Mouse (Mus musculus) left cerebral cortex, postnatal 14 days (tissue): ENCODE results near the gene Cdc34b. TPM values are rescaled to one million over a fixed set of nuclear protein-coding genes. Genes with fewer than 3 reads are reported as not detected.

Experiments
- total RNA-seq, 2 experiments: library from RNA; stranded (reverse); gene quantifications; 2 replicates each; pipeline ENCODE4 v1.2.3; 2021

Gene Cdc34b
- total RNA-seq, 2 experiments from 2014 or later: 0.31 to 0.38 TPM

Other genes with a start within 250 kb of the Cdc34b start
- gene Epn3, start 241.8 kb upstream of the Cdc34b start, total RNA-seq: 1 to 10 TPM in 1 of 2 experiments, under 1 TPM in 1; 0.95 to 1.3 TPM
- gene Mycbpap, start 220.0 kb upstream of the Cdc34b start, total RNA-seq: 1 to 10 TPM; 3.2 to 3.8 TPM
- 10 to 100 TPM; 16.1 to 16.8 TPM for gene Rsad1, start 192.5 kb upstream of the Cdc34b start, total RNA-seq
- gene Chad, start 176.7 kb upstream of the Cdc34b start, total RNA-seq: under 1 TPM in 1 of 2 experiments, not detected in 1; 0.38 TPM
- gene Acsf2, start 139.9 kb upstream of the Cdc34b start, total RNA-seq: 10 to 100 TPM; 16.9 to 17.2 TPM
- 10 to 100 TPM; 83.8 to 84.9 TPM for gene Lrrc59, start 112.0 kb upstream of the Cdc34b start, total RNA-seq
- gene Mrpl27, start 88.0 kb upstream of the Cdc34b start, total RNA-seq: 10 to 100 TPM; 65.2 to 72.5 TPM
- under 1 TPM; 0.21 to 0.79 TPM for gene Eme1, start 87.8 kb upstream of the Cdc34b start, total RNA-seq
- 10 to 100 TPM; 23.1 to 25.8 TPM for gene Xylt2, start 64.3 kb upstream of the Cdc34b start, total RNA-seq
- gene Gm11541, start 37.3 kb upstream of the Cdc34b start, total RNA-seq: not detected
- gene Tmem92, start 40.9 kb downstream of the Cdc34b start, total RNA-seq: not detected
- 10 to 100 TPM; 50.1 to 54.5 TPM for gene Col1a1, start 194.4 kb downstream of the Cdc34b start, total RNA-seq
- not detected for gene Hils1, start 225.8 kb downstream of the Cdc34b start, total RNA-seq
- under 1 TPM; 0.55 to 0.68 TPM for gene Sgca, start 234.5 kb downstream of the Cdc34b start, total RNA-seq
- 100 to 1,000 TPM; 505 to 506 TPM for gene Ppp1r9b, start 249.3 kb downstream of the Cdc34b start, total RNA-seq